In genomic region chr11:115911632-115912376, GRCm38 (mm10) we compare ENCODE assay signal across 10 mouse cellular contexts. TPM values are rescaled to one million over a fixed set of nuclear protein-coding genes. Genes with fewer than 3 reads are reported as not detected.
DNase-seq lines count a peak whose midpoint lies in the region; ATAC-seq and TF ChIP-seq lines count a peak whose summit lies in the region.
"Had no signal": no experiment of that assay in that cellular context is flagged by ENCODE, and none has a peak within 500 bp of the region (broad histone marks: within the 10 kb centered on the region; RNA-seq: fewer than 3 reads in every experiment).

Smim6 (plus strand) TSS chr11:115912017.

- peak; percentile 80 for ATAC-seq in liver, postnatal 0 days
- ATAC-seq in CD4-positive, CD25-positive, alpha-beta regulatory T cell, adult 4 months = no peak
- no peak for ATAC-seq in hindbrain, embryonic 12.5 days (ENCODE audit: low FRiP score)

- no peaks in the 10 kb centered on the region for H3K9me3 ChIP-seq in liver, postnatal 0 days (ENCODE audit: low read length)
- no peaks in the 10 kb centered on the region for H3K9me3 ChIP-seq in hindbrain, embryonic 12.5 days (replicated peaks)
- H3K9me3 ChIP-seq: hindbrain, embryonic 15.5 days; neural tube, embryonic 13.5 days had no signal

- H3K4me3 ChIP-seq in kidney, adult 2 months (ENCODE audit: insufficient read depth, low read depth, low read length) = no peak within 1 kb of the TSS
- no peak within 1 kb of the TSS; the same call in 1 of the 2 replicates for H3K4me3 ChIP-seq in liver, postnatal 0 days (ENCODE audit: low read depth, low read length)
- H3K4me3 ChIP-seq in hindbrain, embryonic 12.5 days = no peak within 1 kb of the TSS
- H3K4me3 ChIP-seq: hindbrain, embryonic 15.5 days; neural tube, embryonic 13.5 days had no signal

- DNase-seq in thymus, postnatal 0 days (ENCODE audit: low spot score) = peak; percentile 48
- DNase-seq in thymus, postnatal 10 days (ENCODE audit: low spot score in 2 of 2) = no peak
- DNase-seq in kidney, adult 2 months = peak; percentile 91
- peak; percentile 54 for DNase-seq in liver, postnatal 0 days
- peak; percentile 50 for DNase-seq in thymus, postnatal 4 days
- DNase-seq in cerebellum, postnatal 14 days = no peak

- TF ChIP-seq CTCF in kidney, adult 2 months (conservative IDR thresholded peaks at IDR 0.05; ENCODE audit: insufficient read depth, insufficient read length, low read depth, low read length) = no peak
- no peak for TF ChIP-seq CTCF in liver, postnatal 0 days (IDR thresholded peaks at IDR 0.05; ENCODE audit: low read depth)

- H3K4me2 ChIP-seq in liver, postnatal 0 days (ENCODE audit: low read depth, low read length) = peak within 1 kb of the TSS; percentile 57
- H3K4me2 ChIP-seq in hindbrain, embryonic 12.5 days (replicated peaks) = no peak within 1 kb of the TSS
- H3K4me2 ChIP-seq: hindbrain, embryonic 15.5 days; neural tube, embryonic 13.5 days had no signal

- TF ChIP-seq EP300 in liver, postnatal 0 days (IDR thresholded peaks at IDR 0.05; ENCODE audit: low read depth) = no peak

- H3K36me3 ChIP-seq in kidney, adult 2 months (ENCODE audit: control insufficient read depth, insufficient read depth, low read length) = no peaks in the 10 kb centered on the region
- peaks cover 43% of the 10 kb centered on the region for H3K36me3 ChIP-seq in liver, postnatal 0 days (replicated peaks; ENCODE audit: insufficient read depth, low read length)
- peaks cover 59% of the 10 kb centered on the region for H3K36me3 ChIP-seq in hindbrain, embryonic 12.5 days

- H3K4me1 ChIP-seq in kidney, adult 2 months (ENCODE audit: control insufficient read depth, insufficient read depth, low read length) = peaks cover 18% of the 10 kb centered on the region
- peaks cover 25% of the 10 kb centered on the region for H3K4me1 ChIP-seq in liver, postnatal 0 days (ENCODE audit: insufficient read depth)
- no peaks in the 10 kb centered on the region for H3K4me1 ChIP-seq in hindbrain, embryonic 12.5 days
- H3K4me1 ChIP-seq: hindbrain, embryonic 15.5 days; neural tube, embryonic 13.5 days had no signal

- H3K9ac ChIP-seq in liver, postnatal 0 days (replicated peaks) = peak within 1 kb of the TSS; percentile 58
- no peak within 1 kb of the TSS for H3K9ac ChIP-seq in hindbrain, embryonic 12.5 days
- H3K9ac ChIP-seq: hindbrain, embryonic 15.5 days; neural tube, embryonic 13.5 days had no signal

- no peaks in the 10 kb centered on the region for H3K27me3 ChIP-seq in kidney, adult 2 months (replicated peaks; ENCODE audit: control insufficient read depth, insufficient read depth, low read length)
- H3K27me3 ChIP-seq in liver, postnatal 0 days (ENCODE audit: insufficient read depth, low read length) = no peaks in the 10 kb centered on the region
- H3K27me3 ChIP-seq in hindbrain, embryonic 12.5 days = no peaks in the 10 kb centered on the region
- H3K27me3 ChIP-seq: hindbrain, embryonic 15.5 days; neural tube, embryonic 13.5 days had no signal

- WGBS in kidney, adult 2 months = 38% methylated on average over 11 of the region's 11 CpGs
- 15% methylated on average over 11 of the region's 11 CpGs for WGBS in liver, postnatal 0 days (ENCODE audit: insufficient replicate concordance)
- WGBS in hindbrain, embryonic 12.5 days = 83% methylated on average over 11 of the region's 11 CpGs

- no peak for TF ChIP-seq POLR2A in kidney, adult 2 months (IDR thresholded peaks at IDR 0.05; ENCODE audit: low read depth, low read length)

- H3K27ac ChIP-seq in kidney, adult 2 months (ENCODE audit: insufficient read depth, low read depth, low read length) = peak within 1 kb of the TSS; percentile 95
- H3K27ac ChIP-seq in liver, postnatal 0 days (ENCODE audit: low read depth) = peak within 1 kb of the TSS; percentile 90
- H3K27ac ChIP-seq in hindbrain, embryonic 12.5 days = no peak within 1 kb of the TSS
- H3K27ac ChIP-seq: hindbrain, embryonic 15.5 days; neural tube, embryonic 13.5 days had no signal

RNA-seq across cellular contexts. Expression of gene Smim6, which starts in this region (rescaled TPM):
- 3.8 and 4.8 TPM in 2 replicates for polyA plus RNA-seq in thymus, postnatal 0 days (2015; fragmentation: Nextera tagmentation; extraction: Ambion mirVana)
- 5.0 and 5.7 TPM in 2 replicates for polyA plus RNA-seq in kidney, adult 2 months (2012; rRNA removed)
- 1.9 TPM in 2 replicates for polyA plus RNA-seq in liver, postnatal 0 days (2015; fragmentation: Nextera tagmentation; extraction: Ambion mirVana)
- polyA plus RNA-seq in CD4-positive, CD25-positive, alpha-beta regulatory T cell, adult 4 months (2017; shearing (Covaris generic)) = 1 to 10 TPM; 1.9 to 2.8 TPM
- 1.3 TPM in 2 replicates for polyA plus RNA-seq in hindbrain, embryonic 12.5 days (2016; fragmentation: Nextera tagmentation; extraction: Ambion mirVana)

Comparison
In these comparisons a context has a peak if more than half of its experiments do, and no peak if none do; other contexts are left out.
1. DNase-seq: peak in thymus, postnatal 0 days (single experiment), kidney, adult 2 months (single experiment), liver, postnatal 0 days (single experiment) and thymus, postnatal 4 days (single experiment); none in thymus, postnatal 10 days (0 of 2) and cerebellum, postnatal 14 days (0 of 2).